2 mouse cellular contexts compared by ENCODE assay signal in the genomic region with DNA sequence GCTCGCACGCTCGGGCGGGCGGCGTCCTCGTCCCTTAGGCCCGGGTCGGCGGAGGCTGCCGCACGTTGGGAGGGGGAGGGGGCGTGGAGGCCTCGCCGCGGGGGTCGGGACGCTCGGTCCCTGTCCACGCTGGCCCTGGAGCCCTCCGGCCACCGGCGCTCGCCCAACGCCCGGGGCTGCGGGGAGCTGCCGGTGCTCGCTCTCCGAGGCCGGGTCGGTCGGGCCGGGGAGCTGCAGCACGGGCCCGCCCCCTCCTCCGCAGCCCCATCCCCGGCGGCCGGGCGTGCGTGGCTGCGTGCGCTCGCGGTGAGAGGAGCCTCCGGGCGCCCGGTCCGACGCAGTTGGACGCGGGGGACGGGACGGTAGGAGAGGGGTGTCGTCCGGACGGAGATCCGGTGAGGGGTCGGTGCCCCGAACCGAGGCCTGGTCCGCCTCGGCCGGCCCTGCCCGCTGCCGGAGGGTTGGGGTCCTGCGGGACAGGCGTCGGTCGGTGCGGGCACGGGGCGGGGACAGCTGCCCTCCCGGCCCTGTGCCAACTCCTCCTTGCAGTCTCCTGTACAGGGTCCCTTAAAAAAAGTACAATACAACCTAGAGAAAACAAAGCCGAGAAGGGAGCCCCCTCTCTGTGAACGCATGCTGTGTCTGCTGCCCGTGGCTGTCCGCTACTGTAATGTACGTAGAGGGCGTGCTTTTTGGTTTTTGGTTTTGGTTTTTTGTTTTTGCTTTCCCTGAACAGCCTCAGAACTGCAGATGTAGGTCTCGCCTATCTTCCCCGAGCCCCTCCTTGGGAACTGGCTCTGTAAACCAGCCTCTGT.
TF ChIP-seq lines count a peak whose summit lies in the region.

No protein-coding gene starts in this region.

TF ChIP-seq in C2C12, 6 proteins besides CTCF, POLR2A, EP300 and RAD21:
- TF ChIP-seq MAX (IDR thresholded peaks at IDR 0.05) = no peak
- TF ChIP-seq MYOG (IDR thresholded peaks at IDR 0.05; ENCODE audit: control insufficient read depth, extremely low read depth, insufficient read length) = no peak
- no peak for TF ChIP-seq USF1 (IDR thresholded peaks at IDR 0.05; ENCODE audit: low read depth)
- no peak for TF ChIP-seq CEBPB (IDR thresholded peaks at IDR 0.05; ENCODE audit: low read depth)
- no peak for TF ChIP-seq MYOD1 (IDR thresholded peaks at IDR 0.05; ENCODE audit: control insufficient read depth, insufficient read length, low read depth)
- TF ChIP-seq FOSL1 (IDR thresholded peaks at IDR 0.05; ENCODE audit: insufficient read depth, low read length, poor library complexity, severe bottlenecking) = no peak

TF ChIP-seq in myocyte, 11 proteins besides CTCF, POLR2A, EP300 and RAD21:
- no peak for TF ChIP-seq REST (IDR thresholded peaks at IDR 0.05; ENCODE audit: insufficient read depth, insufficient read length)
- TF ChIP-seq MYOG (IDR thresholded peaks at IDR 0.05; ENCODE audit: control insufficient read depth in 1 of 3, insufficient read depth in 1 of 3, insufficient read length in 2 of 3, low read depth in 2 of 3) = peak in 1 of 3 experiments; percentile 37
- TF ChIP-seq CEBPB (IDR thresholded peaks at IDR 0.05; ENCODE audit: insufficient read depth, poor library complexity, severe bottlenecking) = no peak
- TF ChIP-seq MYOD1 (IDR thresholded peaks at IDR 0.05; ENCODE audit: control insufficient read depth in 1 of 3, insufficient read length in 2 of 3, low read depth in 2 of 3) = peak in 2 of 3 experiments; percentile 15 to 28
- no peak for TF ChIP-seq MAX (IDR thresholded peaks at IDR 0.05; ENCODE audit: low read depth)
- TF ChIP-seq USF1 (IDR thresholded peaks at IDR 0.05; ENCODE audit: low read depth) = no peak
